ENCODE assay signal across 26 mouse cellular contexts in the genomic region with DNA sequence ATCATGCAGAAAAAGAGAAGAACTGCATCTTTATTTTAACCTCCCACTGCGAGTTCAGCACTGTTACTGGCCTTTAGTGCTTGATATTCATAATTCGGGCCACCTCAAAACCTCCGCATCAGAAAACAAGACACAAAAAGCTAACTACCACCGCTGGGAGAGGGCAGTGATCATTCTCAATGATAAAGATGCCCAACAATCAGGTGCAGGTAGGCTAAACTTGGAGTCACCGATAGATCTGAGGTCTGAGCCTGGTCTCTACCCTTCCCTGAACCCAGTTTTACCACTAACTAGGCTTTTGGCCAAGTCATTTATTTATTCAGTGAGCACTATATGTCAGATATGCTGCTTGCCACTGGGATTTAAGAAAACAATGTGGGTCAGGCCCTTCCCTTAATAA. TPM values are rescaled to one million over a fixed set of nuclear protein-coding genes. Genes with fewer than 3 reads are reported as not detected.
DNase-seq lines count a peak whose midpoint lies in the region; ATAC-seq and TF ChIP-seq lines count a peak whose summit lies in the region.
"Had no signal": no experiment of that assay in that cellular context is flagged by ENCODE, and none has a peak within 500 bp of the region (broad histone marks: within the 10 kb centered on the region; RNA-seq: fewer than 3 reads in every experiment).

No protein-coding gene starts in this region.

- peaks cover 12% of the 10 kb centered on the region; the same call in 1 of the 2 replicates for H3K4me1 ChIP-seq in heart, embryonic 12.5 days (replicated peaks)
- H3K4me1 ChIP-seq in liver, embryonic 13.5 days (replicated peaks): peaks cover 82% of the 10 kb centered on the region
- peaks cover 12% of the 10 kb centered on the region for H3K4me1 ChIP-seq in spleen, adult 2 months (ENCODE audit: control insufficient read depth, insufficient read depth, insufficient read length)
- H3K4me1 ChIP-seq in liver, embryonic 16.5 days (ENCODE audit: control insufficient read depth, low read depth, low read length): peaks cover 26% of the 10 kb centered on the region

- peaks cover 13% of the 10 kb centered on the region; the same call in 1 of the 2 replicates for H3K27me3 ChIP-seq in heart, embryonic 12.5 days (replicated peaks)
- no peaks in the 10 kb centered on the region for H3K27me3 ChIP-seq in liver, embryonic 13.5 days
- H3K27me3 ChIP-seq in spleen, adult 2 months (ENCODE audit: control insufficient read depth, insufficient read depth, low read length): no peaks in the 10 kb centered on the region
- no peaks in the 10 kb centered on the region for H3K27me3 ChIP-seq in liver, embryonic 16.5 days (ENCODE audit: control insufficient read depth, insufficient read depth, low read depth, low read length)
- H3K27me3 ChIP-seq: embryonic facial prominence, embryonic 12.5 days; embryonic facial prominence, embryonic 15.5 days; forebrain, embryonic 15.5 days; heart, embryonic 15.5 days; hindbrain, embryonic 13.5 days had no signal

- no peak overlapping the region for H3K27ac ChIP-seq in heart, embryonic 12.5 days (ENCODE audit: poor library complexity, severe bottlenecking)
- peak overlapping the region; percentile 98 for H3K27ac ChIP-seq in liver, embryonic 13.5 days
- peak overlapping the region; percentile 90 for H3K27ac ChIP-seq in spleen, adult 2 months (ENCODE audit: insufficient read depth, low read length)
- peak overlapping the region; percentile 26; the same call in 1 of the 2 replicates for H3K27ac ChIP-seq in liver, embryonic 16.5 days (ENCODE audit: low read length)
- H3K27ac ChIP-seq: embryonic facial prominence, embryonic 12.5 days; embryonic facial prominence, embryonic 15.5 days; forebrain, embryonic 15.5 days; heart, embryonic 15.5 days; hindbrain, embryonic 10.5 days; hindbrain, embryonic 13.5 days had no signal

- no peaks in the 10 kb centered on the region for H3K36me3 ChIP-seq in heart, embryonic 12.5 days
- H3K36me3 ChIP-seq in liver, embryonic 13.5 days: no peaks in the 10 kb centered on the region
- no peaks in the 10 kb centered on the region for H3K36me3 ChIP-seq in spleen, adult 2 months (ENCODE audit: control insufficient read depth, insufficient read depth, low read length)
- H3K36me3 ChIP-seq in liver, embryonic 16.5 days (ENCODE audit: control insufficient read depth, insufficient read depth): no peaks in the 10 kb centered on the region
- H3K36me3 ChIP-seq: embryonic facial prominence, embryonic 12.5 days; embryonic facial prominence, embryonic 15.5 days; forebrain, embryonic 15.5 days; G1E; heart, embryonic 15.5 days; hindbrain, embryonic 10.5 days; hindbrain, embryonic 13.5 days had no signal

- no peak overlapping the region for H3K4me3 ChIP-seq in heart, embryonic 12.5 days
- H3K4me3 ChIP-seq in liver, embryonic 13.5 days (replicated peaks): no peak overlapping the region
- no peak overlapping the region for H3K4me3 ChIP-seq in spleen, adult 2 months (ENCODE audit: extremely low read depth, insufficient read depth, insufficient read length)
- H3K4me3 ChIP-seq in liver, embryonic 16.5 days (ENCODE audit: low read depth, low read length): no peak overlapping the region
- H3K4me3 ChIP-seq: embryonic facial prominence, embryonic 12.5 days; embryonic facial prominence, embryonic 15.5 days; forebrain, embryonic 15.5 days; heart, embryonic 15.5 days; hindbrain, embryonic 10.5 days; hindbrain, embryonic 13.5 days had no signal

- DNase-seq in heart, adult 11 months: peak; percentile 68
- no peak for DNase-seq in liver, embryonic 13.5 days
- no peak for DNase-seq in liver
- DNase-seq in spleen, adult 2 months (ENCODE audit: low read depth in 1 of 2, low spot score in 2 of 2): no peak
- no peak for DNase-seq in spleen, postnatal 10 days (ENCODE audit: low spot score in 2 of 2)
- no peak for DNase-seq in right cerebral cortex, postnatal 25 days
- DNase-seq: adrenal gland, adult 8-10 months; adrenal gland, postnatal 25 days; cerebellum, adult 18-20 months; cerebellum, adult 9-10 months; cerebellum, postnatal 14 days; gastrocnemius, postnatal 10 days; gastrocnemius, postnatal 36 days; heart, postnatal 10 days; heart, postnatal 36 days had no signal

- no peak for TF ChIP-seq CTCF in spleen, adult 2 months (IDR thresholded peaks at IDR 0.05; ENCODE audit: extremely low read depth, insufficient read depth, insufficient read length, insufficient replicate concordance)

- H3K4me2 ChIP-seq in heart, embryonic 12.5 days: no peak overlapping the region
- H3K4me2 ChIP-seq in liver, embryonic 13.5 days: no peak overlapping the region
- H3K4me2 ChIP-seq in liver, embryonic 16.5 days (ENCODE audit: low read depth, low read length): no peak overlapping the region
- H3K4me2 ChIP-seq: embryonic facial prominence, embryonic 12.5 days; embryonic facial prominence, embryonic 15.5 days; forebrain, embryonic 15.5 days; heart, embryonic 11.5 days; heart, embryonic 15.5 days; hindbrain, embryonic 13.5 days had no signal

- no peak overlapping the region for H3K9ac ChIP-seq in heart, embryonic 12.5 days
- H3K9ac ChIP-seq in liver, embryonic 13.5 days: 0 out of 2 replicates have a peak overlapping the region, but pooled peaks have one; percentile 7
- no peak overlapping the region for H3K9ac ChIP-seq in liver, embryonic 16.5 days (ENCODE audit: low read depth, low read length)
- H3K9ac ChIP-seq: embryonic facial prominence, embryonic 12.5 days; embryonic facial prominence, embryonic 15.5 days; forebrain, embryonic 15.5 days; heart, embryonic 15.5 days; hindbrain, embryonic 13.5 days had no signal

- ATAC-seq in heart, embryonic 12.5 days (ENCODE audit: insufficient number of reproducible peaks, low FRiP score): no peak
- no peak for ATAC-seq in liver, embryonic 13.5 days (ENCODE audit: low read depth)
- ATAC-seq in liver, embryonic 16.5 days (ENCODE audit: low read depth): no peak
- ATAC-seq: forebrain, embryonic 15.5 days; hindbrain, embryonic 16.5 days had no signal

- 89% methylated on average over 5 of the region's 5 CpGs for WGBS in heart, embryonic 12.5 days
- 83% methylated on average over 5 of the region's 5 CpGs for WGBS in liver, embryonic 13.5 days (ENCODE audit: insufficient replicate concordance)
- 87% methylated on average over 5 of the region's 5 CpGs for WGBS in spleen, adult 2 months
- WGBS in liver, embryonic 16.5 days (ENCODE audit: insufficient replicate concordance): 80% methylated on average over 5 of the region's 5 CpGs

- TF ChIP-seq POLR2A in spleen, adult 2 months (IDR thresholded peaks at IDR 0.05; ENCODE audit: low read depth, low read length): no peak

- H3K9me3 ChIP-seq in heart, embryonic 12.5 days (replicated peaks): no peaks in the 10 kb centered on the region
- no peaks in the 10 kb centered on the region for H3K9me3 ChIP-seq in liver, embryonic 13.5 days (replicated peaks)
- H3K9me3 ChIP-seq in liver, embryonic 16.5 days (replicated peaks; ENCODE audit: control insufficient read depth, low read length): no peaks in the 10 kb centered on the region
- H3K9me3 ChIP-seq: embryonic facial prominence, embryonic 12.5 days; embryonic facial prominence, embryonic 15.5 days; forebrain, embryonic 15.5 days; G1E; heart, embryonic 15.5 days; hindbrain, embryonic 10.5 days; hindbrain, embryonic 13.5 days had no signal

RNA-seq across cellular contexts. Expression of gene Bmp2k, which starts 4.8 kb away (rescaled TPM):
- polyA plus RNA-seq in heart, embryonic 12.5 days (2016; fragmentation: Nextera tagmentation; extraction: Ambion mirVana): 9.9 and 10.6 TPM in 2 replicates
- 34.7 and 39.3 TPM in 2 replicates for polyA plus RNA-seq in liver, embryonic 13.5 days (2015; fragmentation: Nextera tagmentation; extraction: Ambion mirVana)
- 32.6 and 33.3 TPM in 2 replicates for polyA plus RNA-seq in spleen, adult 2 months (2012; rRNA removed)
- 25.9 and 26.5 TPM in 2 replicates for polyA plus RNA-seq in liver, embryonic 16.5 days (2015; fragmentation: Nextera tagmentation; extraction: Ambion mirVana)
